Mouse (Mus musculus): ENCODE data around the gene Hist1h2ba. TPM values are rescaled to one million over a fixed set of nuclear protein-coding genes. Genes with fewer than 3 reads are reported as not detected.

The Hist1h2ba gene
- polyA plus RNA-seq, 1 experiment from 2014 or later = not detected

- no peak for ATAC-seq (ENCODE audit: insufficient read depth)
- no peaks in the 10 kb centered on the region for H3K27me3 ChIP-seq
- H3K4me3 ChIP-seq (replicated peaks) = no peak within 1 kb of the TSS
- no peak within 1 kb of the TSS for H3K9ac ChIP-seq
- no peaks in the 10 kb centered on the region for H3K36me3 ChIP-seq (replicated peaks)
- no peak within 1 kb of the TSS for H3K4me2 ChIP-seq
- H3K4me1 ChIP-seq (replicated peaks) = no peaks in the 10 kb centered on the region
- H3K9me3 ChIP-seq (replicated peaks) = no peaks in the 10 kb centered on the region
- H3K27ac ChIP-seq (replicated peaks) = no peak within 1 kb of the TSS
- 79% methylated on average over 10 of the region's 10 CpGs for WGBS (ENCODE audit: insufficient replicate concordance)
Measured at GRCm38 (mm10) chr13:23934211-23934520, 210 bp upstream of the Hist1h2ba start, which contains the start of gene Hist1h2aa. Gene Hist1h2aa, plus strand, starts transcription at chr13:23934462.

GRCm38 (mm10) chr13:23930904-23931303 is 3.1 kb downstream of the Hist1h2ba start:
- no peak overlapping the region for H3K27ac ChIP-seq (replicated peaks)
- H3K4me3 ChIP-seq (replicated peaks) = no peak overlapping the region
- H3K9ac ChIP-seq = no peak overlapping the region
- 66% methylated on average over 11 of the region's 11 CpGs for WGBS (ENCODE audit: insufficient replicate concordance)
- ATAC-seq (ENCODE audit: insufficient read depth) = no peak
- no peaks in the 10 kb centered on the region; the same call in 1 of the 2 replicates for H3K4me1 ChIP-seq (replicated peaks)
- no peaks in the 10 kb centered on the region for H3K27me3 ChIP-seq
- no peak overlapping the region for H3K4me2 ChIP-seq
- H3K9me3 ChIP-seq (replicated peaks) = no peaks in the 10 kb centered on the region
- no peaks in the 10 kb centered on the region for H3K36me3 ChIP-seq (replicated peaks)

GRCm38 (mm10) chr13:23930461-23930860 is 3.5 kb downstream of the Hist1h2ba start:
- no peak overlapping the region for H3K27ac ChIP-seq (replicated peaks)
- no peaks in the 10 kb centered on the region for H3K9me3 ChIP-seq (replicated peaks)
- no peaks in the 10 kb centered on the region; the same call in 1 of the 2 replicates for H3K4me1 ChIP-seq (replicated peaks)
- H3K4me2 ChIP-seq = no peak overlapping the region
- no peak overlapping the region for H3K4me3 ChIP-seq (replicated peaks)
- H3K36me3 ChIP-seq (replicated peaks) = no peaks in the 10 kb centered on the region
- no peak overlapping the region for H3K9ac ChIP-seq
- ATAC-seq (ENCODE audit: insufficient read depth) = no peak
- no peaks in the 10 kb centered on the region for H3K27me3 ChIP-seq
- WGBS (ENCODE audit: insufficient replicate concordance) = 72% methylated on average over 9 of the region's 9 CpGs

GRCm38 (mm10) chr13:23928637-23929036 is 5.3 kb downstream of the Hist1h2ba start:
- Histone ChIP-seq H3K36me3 (replicated peaks) (no peaks in the 10 kb centered on the region), H3K27me3 (no peaks in the 10 kb centered on the region), H3K9me3 (replicated peaks) (no peaks in the 10 kb centered on the region), H3K4me2 (peak overlapping the region; percentile 9), H3K9ac (no peak overlapping the region), H3K4me1 (replicated peaks) (no peaks in the 10 kb centered on the region; the same call in 1 of the 2 replicates), H3K27ac (replicated peaks) (no peak overlapping the region), H3K4me3 (replicated peaks) (no peak overlapping the region)
- WGBS (ENCODE audit: insufficient replicate concordance) = 25% methylated on average over 3 of the region's 3 CpGs
- peak; percentile 72 for ATAC-seq (ENCODE audit: insufficient read depth)

GRCm38 (mm10) chr13:23925792-23926191 is 8.2 kb downstream of the Hist1h2ba start:
- WGBS (ENCODE audit: insufficient replicate concordance) = 63% methylated on average over 2 of the region's 2 CpGs
- Histone ChIP-seq H3K9ac (no peak overlapping the region), H3K4me1 (replicated peaks) (no peaks in the 10 kb centered on the region; the same call in 1 of the 2 replicates), H3K4me3 (replicated peaks) (no peak overlapping the region), H3K36me3 (replicated peaks) (no peaks in the 10 kb centered on the region), H3K4me2 (no peak overlapping the region), H3K9me3 (replicated peaks) (no peaks in the 10 kb centered on the region), H3K27ac (replicated peaks) (no peak overlapping the region), H3K27me3 (no peaks in the 10 kb centered on the region)
- no peak for ATAC-seq (ENCODE audit: insufficient read depth)

- H3K27me3 ChIP-seq = no peaks in the 10 kb centered on the region
- no peaks in the 10 kb centered on the region for H3K9me3 ChIP-seq (replicated peaks)
- H3K36me3 ChIP-seq (replicated peaks) = no peaks in the 10 kb centered on the region
- H3K4me1 ChIP-seq (replicated peaks) = peaks cover 20% of the 10 kb centered on the region; the same call in 1 of the 2 replicates
- H3K4me3 ChIP-seq (replicated peaks) = no peak overlapping the region
- no peak overlapping the region for H3K27ac ChIP-seq (replicated peaks)
- 25% methylated on average over 4 of the region's 4 CpGs for WGBS (ENCODE audit: insufficient replicate concordance)
- no peak overlapping the region for H3K4me2 ChIP-seq
- no peak for ATAC-seq (ENCODE audit: insufficient read depth)
- H3K9ac ChIP-seq = no peak overlapping the region
Measured at GRCm38 (mm10) chr13:23917674-23918073, 16.3 kb downstream of the Hist1h2ba start.

- Histone ChIP-seq H3K27ac (replicated peaks) (no peak overlapping the region), H3K4me1 (replicated peaks) (peaks cover 20% of the 10 kb centered on the region; the same call in 1 of the 2 replicates), H3K9me3 (replicated peaks) (no peaks in the 10 kb centered on the region), H3K27me3 (no peaks in the 10 kb centered on the region), H3K9ac (no peak overlapping the region), H3K4me3 (replicated peaks) (no peak overlapping the region), H3K36me3 (replicated peaks) (no peaks in the 10 kb centered on the region), H3K4me2 (no peak overlapping the region)
- ATAC-seq (ENCODE audit: insufficient read depth) = no peak
- 55% methylated on average over 1 of the region's 1 CpGs for WGBS (ENCODE audit: insufficient replicate concordance)
Measured at GRCm38 (mm10) chr13:23916132-23916531, 17.8 kb downstream of the Hist1h2ba start.

- H3K4me1 ChIP-seq (replicated peaks) = peaks cover 20% of the 10 kb centered on the region; the same call in 1 of the 2 replicates
- no peak for ATAC-seq (ENCODE audit: insufficient read depth)
- no peak within 1 kb of the TSS for H3K4me3 ChIP-seq (replicated peaks)
- no peaks in the 10 kb centered on the region for H3K27me3 ChIP-seq
- H3K36me3 ChIP-seq (replicated peaks) = no peaks in the 10 kb centered on the region
- WGBS (ENCODE audit: insufficient replicate concordance) = 34% methylated on average over 9 of the region's 9 CpGs
- H3K27ac ChIP-seq (replicated peaks) = peak within 1 kb of the TSS; percentile 39; the same call in 1 of the 2 replicates
- H3K9ac ChIP-seq = no peak within 1 kb of the TSS
- no peak within 1 kb of the TSS for H3K4me2 ChIP-seq
- no peaks in the 10 kb centered on the region for H3K9me3 ChIP-seq (replicated peaks)
Measured at GRCm38 (mm10) chr13:23914376-23915167, 19.4 kb downstream of the Hist1h2ba start, which contains the start of gene Slc17a4. Gene Slc17a4, minus strand, starts transcription at chr13:23915009.

GRCm38 (mm10) chr13:23913791-23914306 is 20.1 kb downstream of the Hist1h2ba start:
- Histone ChIP-seq H3K27me3 (no peaks in the 10 kb centered on the region), H3K36me3 (replicated peaks) (no peaks in the 10 kb centered on the region), H3K27ac (replicated peaks) (peak overlapping the region; percentile 39; the same call in 1 of the 2 replicates), H3K9ac (no peak overlapping the region), H3K4me3 (replicated peaks) (no peak overlapping the region), H3K9me3 (replicated peaks) (no peaks in the 10 kb centered on the region), H3K4me1 (replicated peaks) (peaks cover 20% of the 10 kb centered on the region; the same call in 1 of the 2 replicates), H3K4me2 (no peak overlapping the region)
- WGBS (ENCODE audit: insufficient replicate concordance) = 3% methylated on average over 6 of the region's 6 CpGs
- ATAC-seq (ENCODE audit: insufficient read depth) = peak; percentile 80

- WGBS (ENCODE audit: insufficient replicate concordance) = 23% methylated on average over 5 of the region's 5 CpGs
- H3K27ac ChIP-seq (replicated peaks) = no peak overlapping the region
- ATAC-seq (ENCODE audit: insufficient read depth) = no peak
Measured at GRCm38 (mm10) chr13:23911335-23911734, 22.6 kb downstream of the Hist1h2ba start.

GRCm38 (mm10) chr13:23910121-23910520 is 23.8 kb downstream of the Hist1h2ba start:
- H3K27me3 ChIP-seq = no peaks in the 10 kb centered on the region
- H3K27ac ChIP-seq (replicated peaks) = no peak overlapping the region
- no peak overlapping the region for H3K4me2 ChIP-seq
- H3K4me3 ChIP-seq (replicated peaks) = no peak overlapping the region
- ATAC-seq (ENCODE audit: insufficient read depth) = no peak
- no peak overlapping the region for H3K9ac ChIP-seq
- H3K9me3 ChIP-seq (replicated peaks) = no peaks in the 10 kb centered on the region
- WGBS (ENCODE audit: insufficient replicate concordance) = 19% methylated on average over 5 of the region's 5 CpGs
- H3K36me3 ChIP-seq (replicated peaks) = no peaks in the 10 kb centered on the region
- H3K4me1 ChIP-seq (replicated peaks) = peaks cover 10% of the 10 kb centered on the region; the same call in 1 of the 2 replicates

More at GRCm38 (mm10) chr13:23911335-23911734, 22.6 kb downstream of the Hist1h2ba start:
- H3K9ac ChIP-seq = no peak overlapping the region
- no peaks in the 10 kb centered on the region for H3K27me3 ChIP-seq
- no peak overlapping the region for H3K4me2 ChIP-seq
- H3K4me3 ChIP-seq (replicated peaks) = no peak overlapping the region
- H3K9me3 ChIP-seq (replicated peaks) = no peaks in the 10 kb centered on the region
- no peaks in the 10 kb centered on the region for H3K36me3 ChIP-seq (replicated peaks)
- H3K4me1 ChIP-seq (replicated peaks) = peaks cover 18% of the 10 kb centered on the region; the same call in 1 of the 2 replicates
